Mouse (Mus musculus): ENCODE measurements at regions not wholly inside any gene's neighbourhood (a gene's known extent, or its start where the extent isn't known, plus 50 kb on each side); places are given as distances from the start of the nearest gene placed in this dataset.

DNA sequence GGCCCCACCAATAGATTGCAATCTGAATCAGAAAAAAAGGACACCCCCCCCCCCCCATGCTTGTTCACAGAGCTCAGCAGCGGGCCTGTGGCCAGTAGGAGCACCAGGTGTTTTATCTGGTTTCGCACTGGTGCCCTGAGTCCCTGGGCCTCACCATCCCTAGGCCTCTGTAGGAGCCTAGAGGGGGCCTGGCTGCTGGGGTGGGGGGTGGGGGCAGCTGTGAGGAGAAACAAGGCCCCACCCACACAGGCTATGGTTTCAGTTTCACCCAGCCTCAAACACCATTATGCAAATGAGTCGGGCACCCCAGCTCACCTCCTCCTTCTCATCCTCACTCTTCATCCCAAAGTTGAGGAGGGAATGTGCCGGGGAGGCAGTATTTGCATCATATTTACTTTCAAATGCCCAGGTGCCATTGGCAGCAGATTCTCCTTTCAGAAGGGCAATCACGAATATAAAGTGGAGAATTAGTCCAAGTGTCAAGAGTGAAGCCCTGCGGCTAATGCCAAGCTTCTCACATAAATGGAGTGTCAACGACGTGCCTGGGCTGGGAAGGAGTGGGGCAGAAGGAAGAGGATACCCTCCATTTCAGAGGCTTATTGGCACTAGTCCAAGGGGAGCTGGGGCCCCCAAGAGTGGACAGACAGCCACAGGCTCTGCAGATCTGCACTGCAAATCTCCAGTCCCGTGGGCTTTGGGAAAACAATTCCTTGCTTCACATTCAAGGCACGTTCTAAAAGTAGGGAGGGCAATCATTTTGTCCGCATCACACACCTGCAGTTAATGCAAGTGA lies 187.7 kb upstream of the Spdye4c start:
- no peak for DNase-seq (ENCODE audit: extremely low read depth, low read depth, low spot score)
- 78% methylated on average over 11 of the region's 11 CpGs for WGBS
- no peaks in the 10 kb centered on the region for H3K36me3 ChIP-seq (ENCODE audit: control insufficient read depth, insufficient read depth, low read length)
- no peak for TF ChIP-seq CTCF (IDR thresholded peaks at IDR 0.05; ENCODE audit: low read depth, low read length)
- no peak for TF ChIP-seq POLR2A (IDR thresholded peaks at IDR 0.05; ENCODE audit: extremely low read depth, insufficient read depth, low read length)
- H3K9ac ChIP-seq (ENCODE audit: low read depth, low read length) = no peak overlapping the region
- no peak overlapping the region for H3K4me3 ChIP-seq (ENCODE audit: insufficient read depth, low read depth, low read length)
- H3K27ac ChIP-seq (replicated peaks; ENCODE audit: insufficient read depth, low read depth, low read length) = no peak overlapping the region
- H3K4me1 ChIP-seq (ENCODE audit: control insufficient read depth, insufficient read depth, low read length) = no peaks in the 10 kb centered on the region
- no peaks in the 10 kb centered on the region for H3K27me3 ChIP-seq (ENCODE audit: control insufficient read depth, insufficient read depth, low read length)
- no peaks in the 10 kb centered on the region for H3K79me2 ChIP-seq (ENCODE audit: control insufficient read depth, insufficient read depth, low read length)

DNA sequence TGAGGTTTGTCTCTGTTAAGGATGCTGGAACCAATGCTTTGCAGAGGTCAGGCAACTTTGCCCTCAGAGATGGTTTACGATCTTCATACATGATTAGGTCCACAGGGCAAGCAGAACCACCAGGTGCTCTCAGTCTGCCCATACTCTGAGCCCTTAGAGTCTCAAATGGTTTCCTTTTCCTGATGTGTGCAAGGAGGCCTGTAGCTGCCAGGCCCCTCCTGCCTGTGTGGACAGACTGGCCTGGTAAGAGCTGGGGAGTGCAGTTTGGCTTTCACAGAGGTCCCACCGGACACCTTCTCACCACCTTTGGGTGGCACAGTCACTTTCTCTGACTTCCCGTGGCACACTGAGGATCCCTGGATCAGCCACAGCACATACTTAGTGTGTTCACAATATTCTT lies 186.6 kb upstream of the Spdye4c start:
- Histone ChIP-seq H3K27ac (replicated peaks; ENCODE audit: insufficient read depth, low read depth, low read length) (no peak overlapping the region), H3K27me3 (ENCODE audit: control insufficient read depth, insufficient read depth, low read length) (no peaks in the 10 kb centered on the region), H3K4me3 (ENCODE audit: insufficient read depth, low read depth, low read length) (no peak overlapping the region), H3K4me1 (ENCODE audit: control insufficient read depth, insufficient read depth, low read length) (no peaks in the 10 kb centered on the region), H3K36me3 (ENCODE audit: control insufficient read depth, insufficient read depth, low read length) (no peaks in the 10 kb centered on the region), H3K79me2 (ENCODE audit: control insufficient read depth, insufficient read depth, low read length) (no peaks in the 10 kb centered on the region), H3K9ac (ENCODE audit: low read depth, low read length) (no peak overlapping the region)
- no peak for DNase-seq (ENCODE audit: extremely low read depth, low read depth, low spot score)
- no peak for TF ChIP-seq CTCF (IDR thresholded peaks at IDR 0.05; ENCODE audit: low read depth, low read length)
- WGBS = 87% methylated on average over 3 of the region's 3 CpGs

DNA sequence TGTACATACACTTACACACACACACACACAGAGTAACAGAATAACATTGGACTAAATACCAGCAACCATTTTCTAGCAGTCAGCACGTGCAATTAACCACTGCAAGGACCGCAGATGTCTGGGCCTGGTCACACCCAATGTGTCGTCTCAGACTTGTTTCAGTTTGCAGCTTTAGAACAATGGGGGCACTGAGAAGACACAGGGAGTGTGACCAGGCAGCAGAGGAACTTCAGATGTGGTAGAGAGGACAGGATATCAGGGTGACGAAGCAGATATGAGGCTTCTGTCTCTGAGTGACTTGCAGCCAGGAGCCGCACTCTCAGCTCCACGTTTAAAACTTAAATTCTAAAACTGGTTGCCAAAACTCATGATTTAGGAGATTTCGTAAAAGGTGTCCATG lies 183.9 kb upstream of the Spdye4c start:
- H3K4me3 ChIP-seq (ENCODE audit: insufficient read depth, low read depth, low read length) = no peak overlapping the region
- no peak for DNase-seq (ENCODE audit: extremely low read depth, low read depth, low spot score)

DNA sequence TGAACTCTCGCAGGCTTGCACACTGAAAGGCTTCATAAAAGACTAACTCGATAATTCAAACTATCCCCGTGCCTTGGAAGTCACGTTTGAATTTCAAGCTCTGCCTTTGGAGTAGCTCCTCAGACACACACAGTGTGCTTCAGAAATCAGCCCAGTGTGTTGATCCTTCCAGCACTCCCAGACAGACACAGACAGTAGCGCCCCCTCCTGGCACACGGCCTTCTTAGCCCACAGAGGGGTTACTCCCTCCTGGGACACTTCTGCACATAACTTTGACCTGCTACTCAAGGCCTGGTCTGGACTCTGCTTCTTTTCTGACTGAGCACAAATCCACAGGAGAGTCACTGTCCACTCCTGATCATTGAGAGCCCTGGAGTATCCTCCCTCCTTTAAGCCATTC lies 182.3 kb upstream of the Spdye4c start:
- Histone ChIP-seq H3K36me3 (ENCODE audit: control insufficient read depth, insufficient read depth, low read length) (no peaks in the 10 kb centered on the region), H3K9ac (ENCODE audit: low read depth, low read length) (no peak overlapping the region), H3K27me3 (ENCODE audit: control insufficient read depth, insufficient read depth, low read length) (no peaks in the 10 kb centered on the region), H3K27ac (replicated peaks; ENCODE audit: insufficient read depth, low read depth, low read length) (no peak overlapping the region), H3K4me1 (ENCODE audit: control insufficient read depth, insufficient read depth, low read length) (no peaks in the 10 kb centered on the region), H3K79me2 (ENCODE audit: control insufficient read depth, insufficient read depth, low read length) (no peaks in the 10 kb centered on the region), H3K4me3 (ENCODE audit: insufficient read depth, low read depth, low read length) (no peak overlapping the region)
- no peak for DNase-seq (ENCODE audit: extremely low read depth, low read depth, low spot score)
- WGBS = 56% methylated on average over 6 of the region's 6 CpGs
- TF ChIP-seq POLR2A (IDR thresholded peaks at IDR 0.05; ENCODE audit: extremely low read depth, insufficient read depth, low read length) (no peak), CTCF (IDR thresholded peaks at IDR 0.05; ENCODE audit: low read depth, low read length) (peak; percentile 68)

More for the DNA sequence above, 183.9 kb upstream of the Spdye4c start:
- Histone ChIP-seq H3K27ac (replicated peaks; ENCODE audit: insufficient read depth, low read depth, low read length) (no peak overlapping the region), H3K36me3 (ENCODE audit: control insufficient read depth, insufficient read depth, low read length) (no peaks in the 10 kb centered on the region), H3K9ac (ENCODE audit: low read depth, low read length) (no peak overlapping the region), H3K4me1 (ENCODE audit: control insufficient read depth, insufficient read depth, low read length) (no peaks in the 10 kb centered on the region), H3K79me2 (ENCODE audit: control insufficient read depth, insufficient read depth, low read length) (no peaks in the 10 kb centered on the region), H3K27me3 (ENCODE audit: control insufficient read depth, insufficient read depth, low read length) (no peaks in the 10 kb centered on the region)
- WGBS = 74% methylated on average over 7 of the region's 7 CpGs
- TF ChIP-seq POLR2A (IDR thresholded peaks at IDR 0.05; ENCODE audit: extremely low read depth, insufficient read depth, low read length) = no peak
- no peak for TF ChIP-seq CTCF (IDR thresholded peaks at IDR 0.05; ENCODE audit: low read depth, low read length)

DNA sequence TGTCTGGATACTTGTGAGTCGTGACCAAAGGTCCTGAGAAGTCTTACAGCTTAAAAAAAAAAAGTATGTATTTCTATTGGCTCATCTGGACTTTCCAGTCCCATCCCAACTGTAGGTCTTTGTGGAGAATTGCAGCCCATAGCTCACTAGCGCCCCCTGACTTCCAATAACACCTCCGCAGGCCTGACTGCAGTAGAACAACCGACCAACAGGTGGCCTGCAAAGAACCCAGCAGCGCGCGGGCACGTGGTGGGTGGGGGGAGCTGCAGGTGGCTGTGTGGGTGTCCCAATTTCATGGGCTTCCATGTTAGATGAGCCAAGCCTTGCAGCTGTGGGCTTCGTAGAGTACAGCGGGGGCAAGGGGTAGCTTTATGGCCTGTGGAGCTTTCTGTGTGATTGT lies 178.7 kb upstream of the Spdye4c start:
- 28% methylated on average over 10 of the region's 10 CpGs for WGBS
- no peak for DNase-seq (ENCODE audit: extremely low read depth, low read depth, low spot score)
- TF ChIP-seq POLR2A (IDR thresholded peaks at IDR 0.05; ENCODE audit: extremely low read depth, insufficient read depth, low read length) (no peak), CTCF (IDR thresholded peaks at IDR 0.05; ENCODE audit: low read depth, low read length) (peak; percentile 92)
- Histone ChIP-seq H3K27ac (replicated peaks; ENCODE audit: insufficient read depth, low read depth, low read length) (no peak overlapping the region), H3K36me3 (ENCODE audit: control insufficient read depth, insufficient read depth, low read length) (no peaks in the 10 kb centered on the region), H3K4me3 (ENCODE audit: insufficient read depth, low read depth, low read length) (no peak overlapping the region), H3K9ac (ENCODE audit: low read depth, low read length) (no peak overlapping the region), H3K4me1 (ENCODE audit: control insufficient read depth, insufficient read depth, low read length) (no peaks in the 10 kb centered on the region), H3K27me3 (ENCODE audit: control insufficient read depth, insufficient read depth, low read length) (no peaks in the 10 kb centered on the region), H3K79me2 (ENCODE audit: control insufficient read depth, insufficient read depth, low read length) (no peaks in the 10 kb centered on the region)

DNA sequence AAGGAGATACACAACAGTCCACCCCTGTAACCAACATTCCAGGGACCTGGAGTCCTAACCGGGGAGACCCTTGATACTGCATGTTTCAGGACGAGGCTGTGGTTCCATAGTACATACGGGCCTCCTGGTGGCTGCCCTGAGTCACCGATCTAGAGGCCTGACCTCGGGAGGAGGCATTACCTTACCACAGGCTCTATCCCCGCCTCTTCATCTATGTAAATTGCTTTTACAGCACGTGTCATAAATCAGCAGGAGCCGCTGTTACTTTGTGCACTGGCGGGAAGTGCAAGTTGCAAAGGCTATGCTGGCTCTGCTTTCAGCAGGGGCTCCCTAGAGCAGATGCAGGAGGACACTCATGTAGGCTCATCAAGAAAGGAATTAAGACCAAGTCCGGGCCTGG lies 178.0 kb upstream of the Spdye4c start:
- H3K27me3 ChIP-seq (ENCODE audit: control insufficient read depth, insufficient read depth, low read length) = no peaks in the 10 kb centered on the region
- no peaks in the 10 kb centered on the region for H3K79me2 ChIP-seq (ENCODE audit: control insufficient read depth, insufficient read depth, low read length)
- WGBS = 65% methylated on average over 10 of the region's 10 CpGs
- H3K36me3 ChIP-seq (ENCODE audit: control insufficient read depth, insufficient read depth, low read length) = no peaks in the 10 kb centered on the region
- no peak overlapping the region for H3K4me3 ChIP-seq (ENCODE audit: insufficient read depth, low read depth, low read length)
- H3K9ac ChIP-seq (ENCODE audit: low read depth, low read length) = no peak overlapping the region
- H3K4me1 ChIP-seq (ENCODE audit: control insufficient read depth, insufficient read depth, low read length) = no peaks in the 10 kb centered on the region
- no peak for DNase-seq (ENCODE audit: extremely low read depth, low read depth, low spot score)
- TF ChIP-seq CTCF (IDR thresholded peaks at IDR 0.05; ENCODE audit: low read depth, low read length) = no peak
- no peak for TF ChIP-seq POLR2A (IDR thresholded peaks at IDR 0.05; ENCODE audit: extremely low read depth, insufficient read depth, low read length)
- no peak overlapping the region for H3K27ac ChIP-seq (replicated peaks; ENCODE audit: insufficient read depth, low read depth, low read length)
